Mouse (Mus musculus): Measurements from ENCODE around the gene Maml3. TPM values are rescaled to one million over a fixed set of nuclear protein-coding genes. Genes with fewer than 3 reads are reported as not detected.

The Maml3 gene
- polyA plus RNA-seq, 1 experiment from 2014 or later, result 5.2 TPM

GRCm38 (mm10) chr3:52073959-52074358 lies 30.9 kb downstream of the Maml3 start:
- ATAC-seq, result no peak
- Histone ChIP-seq H3K4me3 (ENCODE audit: low read length) (no peak overlapping the region), H3K9me3 (ENCODE audit: control insufficient read depth, low read length) (no peaks in the 10 kb centered on the region), H3K4me2 (ENCODE audit: low read length) (no peak overlapping the region), H3K27me3 (replicated peaks; ENCODE audit: control insufficient read depth, insufficient read depth, low read length) (no peaks in the 10 kb centered on the region), H3K9ac (ENCODE audit: low read depth, low read length) (no peak overlapping the region), H3K36me3 (ENCODE audit: control insufficient read depth, insufficient read depth, low read length) (no peaks in the 10 kb centered on the region), H3K27ac (ENCODE audit: low read depth, low read length) (no peak overlapping the region), H3K4me1 (ENCODE audit: control insufficient read depth, insufficient read depth, low read depth, low read length) (peaks cover 15% of the 10 kb centered on the region)
- 83% methylated on average over 6 of the region's 6 CpGs for WGBS

GRCm38 (mm10) chr3:52071996-52072395 lies 32.9 kb downstream of the Maml3 start:
- 0 out of 2 replicates have a peak, but pooled peaks have one; percentile 21 for ATAC-seq
- Histone ChIP-seq H3K4me2 (ENCODE audit: low read length) (no peak overlapping the region), H3K4me1 (ENCODE audit: control insufficient read depth, insufficient read depth, low read depth, low read length) (peaks cover 15% of the 10 kb centered on the region), H3K36me3 (ENCODE audit: control insufficient read depth, insufficient read depth, low read length) (no peaks in the 10 kb centered on the region), H3K4me3 (ENCODE audit: low read length) (no peak overlapping the region), H3K27ac (ENCODE audit: low read depth, low read length) (no peak overlapping the region), H3K9me3 (ENCODE audit: control insufficient read depth, low read length) (no peaks in the 10 kb centered on the region), H3K27me3 (replicated peaks; ENCODE audit: control insufficient read depth, insufficient read depth, low read length) (no peaks in the 10 kb centered on the region), H3K9ac (ENCODE audit: low read depth, low read length) (no peak overlapping the region)
- WGBS, result 53% methylated on average over 5 of the region's 5 CpGs

- Histone ChIP-seq H3K27ac (ENCODE audit: low read depth, low read length) (peak overlapping the region; percentile 40; the same call in 1 of the 2 replicates), H3K9ac (ENCODE audit: low read depth, low read length) (peak overlapping the region; percentile 60; the same call in 1 of the 2 replicates), H3K9me3 (ENCODE audit: control insufficient read depth, low read length) (no peaks in the 10 kb centered on the region), H3K4me3 (ENCODE audit: low read length) (peak overlapping the region; percentile 42), H3K4me1 (ENCODE audit: control insufficient read depth, insufficient read depth, low read depth, low read length) (peaks cover 15% of the 10 kb centered on the region), H3K4me2 (ENCODE audit: low read length) (peak overlapping the region; percentile 77), H3K27me3 (replicated peaks; ENCODE audit: control insufficient read depth, insufficient read depth, low read length) (no peaks in the 10 kb centered on the region), H3K36me3 (ENCODE audit: control insufficient read depth, insufficient read depth, low read length) (no peaks in the 10 kb centered on the region)
- no peak for ATAC-seq
- WGBS, result 3% methylated on average over 4 of the region's 4 CpGs
Measured at GRCm38 (mm10) chr3:52070163-52070478, 34.8 kb downstream of the Maml3 start.

- Histone ChIP-seq H3K4me2 (ENCODE audit: low read length) (peak overlapping the region; percentile 77), H3K27ac (ENCODE audit: low read depth, low read length) (peak overlapping the region; percentile 73), H3K4me1 (ENCODE audit: control insufficient read depth, insufficient read depth, low read depth, low read length) (peaks cover 15% of the 10 kb centered on the region), H3K9me3 (ENCODE audit: control insufficient read depth, low read length) (no peaks in the 10 kb centered on the region), H3K36me3 (ENCODE audit: control insufficient read depth, insufficient read depth, low read length) (no peaks in the 10 kb centered on the region), H3K9ac (ENCODE audit: low read depth, low read length) (peak overlapping the region; percentile 60), H3K4me3 (ENCODE audit: low read length) (peak overlapping the region; percentile 42), H3K27me3 (replicated peaks; ENCODE audit: control insufficient read depth, insufficient read depth, low read length) (no peaks in the 10 kb centered on the region)
- peak; percentile 78 for ATAC-seq
- WGBS, result 9% methylated on average over 25 of the region's 25 CpGs
Measured at GRCm38 (mm10) chr3:52069304-52070162, 35.3 kb downstream of the Maml3 start.

- H3K4me3 ChIP-seq (ENCODE audit: low read length), result no peak overlapping the region
- H3K9ac ChIP-seq (ENCODE audit: low read depth, low read length), result no peak overlapping the region
- no peaks in the 10 kb centered on the region for H3K9me3 ChIP-seq (ENCODE audit: control insufficient read depth, low read length)
- no peaks in the 10 kb centered on the region for H3K27me3 ChIP-seq (replicated peaks; ENCODE audit: control insufficient read depth, insufficient read depth, low read length)
- peaks cover 15% of the 10 kb centered on the region for H3K4me1 ChIP-seq (ENCODE audit: control insufficient read depth, insufficient read depth, low read depth, low read length)
- no peak overlapping the region for H3K4me2 ChIP-seq (ENCODE audit: low read length)
- no peaks in the 10 kb centered on the region for H3K36me3 ChIP-seq (ENCODE audit: control insufficient read depth, insufficient read depth, low read length)
- no peak overlapping the region for H3K27ac ChIP-seq (ENCODE audit: low read depth, low read length)
- WGBS, result 75% methylated on average over 3 of the region's 3 CpGs
- ATAC-seq, result no peak
Measured at GRCm38 (mm10) chr3:52068885-52069284, 36.0 kb downstream of the Maml3 start.

GRCm38 (mm10) chr3:52067181-52067580 lies 37.7 kb downstream of the Maml3 start:
- H3K36me3 ChIP-seq (ENCODE audit: control insufficient read depth, insufficient read depth, low read length), result no peaks in the 10 kb centered on the region
- ATAC-seq, result no peak
- no peak overlapping the region for H3K4me2 ChIP-seq (ENCODE audit: low read length)
- no peak overlapping the region for H3K4me3 ChIP-seq (ENCODE audit: low read length)
- no peaks in the 10 kb centered on the region for H3K9me3 ChIP-seq (ENCODE audit: control insufficient read depth, low read length)
- H3K4me1 ChIP-seq (ENCODE audit: control insufficient read depth, insufficient read depth, low read depth, low read length), result peaks cover 22% of the 10 kb centered on the region
- H3K9ac ChIP-seq (ENCODE audit: low read depth, low read length), result no peak overlapping the region
- 82% methylated on average over 6 of the region's 6 CpGs for WGBS
- no peak overlapping the region for H3K27ac ChIP-seq (ENCODE audit: low read depth, low read length)
- H3K27me3 ChIP-seq (replicated peaks; ENCODE audit: control insufficient read depth, insufficient read depth, low read length), result no peaks in the 10 kb centered on the region

- Histone ChIP-seq H3K4me2 (ENCODE audit: low read length) (no peak overlapping the region), H3K27ac (ENCODE audit: low read depth, low read length) (no peak overlapping the region), H3K4me1 (ENCODE audit: control insufficient read depth, insufficient read depth, low read depth, low read length) (peaks cover 25% of the 10 kb centered on the region), H3K27me3 (replicated peaks; ENCODE audit: control insufficient read depth, insufficient read depth, low read length) (no peaks in the 10 kb centered on the region), H3K9ac (ENCODE audit: low read depth, low read length) (no peak overlapping the region), H3K9me3 (ENCODE audit: control insufficient read depth, low read length) (no peaks in the 10 kb centered on the region), H3K4me3 (ENCODE audit: low read length) (no peak overlapping the region), H3K36me3 (ENCODE audit: control insufficient read depth, insufficient read depth, low read length) (no peaks in the 10 kb centered on the region)
- 58% methylated on average over 3 of the region's 3 CpGs for WGBS
- ATAC-seq, result no peak
Measured at GRCm38 (mm10) chr3:52066142-52066541, 38.7 kb downstream of the Maml3 start.

GRCm38 (mm10) chr3:52063261-52063655 lies 41.6 kb downstream of the Maml3 start:
- WGBS, result 92% methylated on average over 3 of the region's 3 CpGs

GRCm38 (mm10) chr3:52062389-52063260 lies 42.3 kb downstream of the Maml3 start:
- ATAC-seq, result peak; percentile 55; the same call in 1 of the 2 replicates
- H3K9me3 ChIP-seq (ENCODE audit: control insufficient read depth, low read length), result no peaks in the 10 kb centered on the region
- no peak overlapping the region for H3K9ac ChIP-seq (ENCODE audit: low read depth, low read length)
- no peak overlapping the region for H3K4me3 ChIP-seq (ENCODE audit: low read length)
- WGBS, result 32% methylated on average over 11 of the region's 11 CpGs
- H3K27me3 ChIP-seq (replicated peaks; ENCODE audit: control insufficient read depth, insufficient read depth, low read length), result no peaks in the 10 kb centered on the region
- H3K4me1 ChIP-seq (ENCODE audit: control insufficient read depth, insufficient read depth, low read depth, low read length), result peaks cover 12% of the 10 kb centered on the region
- H3K36me3 ChIP-seq (ENCODE audit: control insufficient read depth, insufficient read depth, low read length), result no peaks in the 10 kb centered on the region
- no peak overlapping the region for H3K4me2 ChIP-seq (ENCODE audit: low read length)
- H3K27ac ChIP-seq (ENCODE audit: low read depth, low read length), result peak overlapping the region; percentile 11; the same call in 1 of the 2 replicates

More at GRCm38 (mm10) chr3:52063261-52063655, 41.6 kb downstream of the Maml3 start:
- Histone ChIP-seq H3K36me3 (ENCODE audit: control insufficient read depth, insufficient read depth, low read length) (no peaks in the 10 kb centered on the region), H3K27ac (ENCODE audit: low read depth, low read length) (no peak overlapping the region), H3K27me3 (replicated peaks; ENCODE audit: control insufficient read depth, insufficient read depth, low read length) (no peaks in the 10 kb centered on the region), H3K9ac (ENCODE audit: low read depth, low read length) (no peak overlapping the region), H3K9me3 (ENCODE audit: control insufficient read depth, low read length) (no peaks in the 10 kb centered on the region), H3K4me2 (ENCODE audit: low read length) (no peak overlapping the region), H3K4me3 (ENCODE audit: low read length) (no peak overlapping the region), H3K4me1 (ENCODE audit: control insufficient read depth, insufficient read depth, low read depth, low read length) (peaks cover 12% of the 10 kb centered on the region)
- no peak for ATAC-seq
